ENCODE assay signal across 31 mouse cellular contexts in genomic region chr15:94558895-94559656, GRCm38 (mm10). TPM values are rescaled to one million over a fixed set of nuclear protein-coding genes. Genes with fewer than 3 reads are reported as not detected.
DNase-seq lines count a peak whose midpoint lies in the region; ATAC-seq and TF ChIP-seq lines count a peak whose summit lies in the region.
"Had no signal": no experiment of that assay in that cellular context is flagged by ENCODE, and none has a peak within 500 bp of the region (broad histone marks: within the 10 kb centered on the region; RNA-seq: fewer than 3 reads in every experiment).

No protein-coding gene starts in this region.

- intact Hi-C loops in gastrocnemius, postnatal 36 days (cut with DNase I), result loop anchor here (2.0 kb wide), 1 partner anchor 48 kb away; no protein-coding TSS in a partner anchor

- no peak overlapping the region for H3K27ac ChIP-seq in liver, embryonic 15.5 days (replicated peaks)
- H3K27ac ChIP-seq in liver, embryonic 12.5 days, result no peak overlapping the region
- H3K27ac ChIP-seq in intestine, embryonic 14.5 days (ENCODE audit: low read depth), result no peak overlapping the region
- no peak overlapping the region for H3K27ac ChIP-seq in liver, postnatal 0 days (ENCODE audit: low read depth)
- H3K27ac ChIP-seq in hindbrain, embryonic 10.5 days, result no peak overlapping the region
- H3K27ac ChIP-seq: embryonic facial prominence, embryonic 12.5 days; forebrain, embryonic 10.5 days; forebrain, embryonic 15.5 days; heart, adult 2 months; hindbrain, embryonic 15.5 days; limb, embryonic 12.5 days had no signal

- no peak for TF ChIP-seq CTCF in liver, postnatal 0 days (IDR thresholded peaks at IDR 0.05; ENCODE audit: low read depth)

- DNase-seq in intestine, embryonic 14.5 days (ENCODE audit: low spot score), result no peak
- DNase-seq in liver, postnatal 0 days, result no peak
- peak; percentile 66 for DNase-seq in yolk sac, embryonic 10.5 days (ENCODE audit: low spot score)
- DNase-seq in gastrocnemius, postnatal 36 days, result no peak
- DNase-seq in hindbrain, embryonic 10.5 days (ENCODE audit: low spot score), result no peak
- DNase-seq in layer of hippocampus, postnatal 10 days (ENCODE audit: low spot score in 2 of 2), result no peak
- DNase-seq: adrenal gland, adult 8-10 months; B cell, adult 2 months; cerebellum, adult 8-10 months; cerebellum, postnatal 25 days; gastrocnemius, postnatal 25 days; heart, adult 2 months; kidney, adult 2 months; kidney, postnatal 36 days; lung, adult 18-20 months; lung, postnatal 4 days; midbrain, embryonic 14.5 days; retina, postnatal 1 day; right cerebral cortex, postnatal 14 days; thymus, adult 2 months; thymus, postnatal 4 days had no signal

- H3K9ac ChIP-seq in liver, embryonic 15.5 days, result no peak overlapping the region
- no peak overlapping the region for H3K9ac ChIP-seq in liver, embryonic 12.5 days
- H3K9ac ChIP-seq in intestine, embryonic 14.5 days (ENCODE audit: low read length), result no peak overlapping the region
- no peak overlapping the region for H3K9ac ChIP-seq in liver, postnatal 0 days (replicated peaks)
- H3K9ac ChIP-seq: embryonic facial prominence, embryonic 12.5 days; forebrain, embryonic 15.5 days; heart, embryonic 12.5 days; hindbrain, embryonic 15.5 days; limb, embryonic 12.5 days had no signal

- peaks cover 9% of the 10 kb centered on the region for H3K4me1 ChIP-seq in liver, embryonic 15.5 days (replicated peaks)
- no peaks in the 10 kb centered on the region for H3K4me1 ChIP-seq in liver, embryonic 12.5 days
- H3K4me1 ChIP-seq in intestine, embryonic 14.5 days (replicated peaks; ENCODE audit: control insufficient read depth, insufficient read depth, low read length), result no peaks in the 10 kb centered on the region
- H3K4me1 ChIP-seq in liver, postnatal 0 days (ENCODE audit: insufficient read depth), result peaks cover 2% of the 10 kb centered on the region; the same call in 1 of the 2 replicates
- H3K4me1 ChIP-seq in hindbrain, embryonic 10.5 days (replicated peaks), result no peaks in the 10 kb centered on the region
- H3K4me1 ChIP-seq: embryonic facial prominence, embryonic 12.5 days; forebrain, embryonic 10.5 days; forebrain, embryonic 15.5 days; heart, embryonic 12.5 days; hindbrain, embryonic 15.5 days; limb, embryonic 12.5 days had no signal

- H3K36me3 ChIP-seq in liver, embryonic 15.5 days (replicated peaks), result 0 out of 2 replicates have a peak, but pooled peaks cover 4% of the 10 kb centered on the region
- H3K36me3 ChIP-seq in liver, embryonic 12.5 days, result peaks cover 3% of the 10 kb centered on the region; the same call in 1 of the 2 replicates
- H3K36me3 ChIP-seq in intestine, embryonic 14.5 days (ENCODE audit: control insufficient read depth, insufficient read depth, low read length), result 0 out of 2 replicates have a peak, but pooled peaks cover 11% of the 10 kb centered on the region
- peaks cover 33% of the 10 kb centered on the region for H3K36me3 ChIP-seq in liver, postnatal 0 days (replicated peaks; ENCODE audit: insufficient read depth, low read length)
- no peaks in the 10 kb centered on the region for H3K36me3 ChIP-seq in hindbrain, embryonic 10.5 days
- H3K36me3 ChIP-seq: embryonic facial prominence, embryonic 12.5 days; forebrain, embryonic 10.5 days; forebrain, embryonic 15.5 days; hindbrain, embryonic 15.5 days; limb, embryonic 12.5 days had no signal

- ATAC-seq in liver, embryonic 15.5 days (ENCODE audit: insufficient read depth), result peak; percentile 63
- no peak for ATAC-seq in liver, embryonic 12.5 days
- peak; percentile 61; the same call in 1 of the 2 replicates for ATAC-seq in intestine, embryonic 14.5 days (replicated peaks; ENCODE audit: low FRiP score, low TSS enrichment, low read depth)
- ATAC-seq in liver, postnatal 0 days, result peak; percentile 29
- ATAC-seq: forebrain, embryonic 15.5 days; lung, postnatal 0 days had no signal

- no peak overlapping the region for H3K4me3 ChIP-seq in liver, embryonic 15.5 days (replicated peaks)
- no peak overlapping the region for H3K4me3 ChIP-seq in liver, embryonic 12.5 days
- no peak overlapping the region for H3K4me3 ChIP-seq in intestine, embryonic 14.5 days (ENCODE audit: low read depth, low read length)
- no peak overlapping the region for H3K4me3 ChIP-seq in liver, postnatal 0 days (ENCODE audit: low read depth, low read length)
- no peak overlapping the region for H3K4me3 ChIP-seq in hindbrain, embryonic 10.5 days
- H3K4me3 ChIP-seq: embryonic facial prominence, embryonic 12.5 days; forebrain, embryonic 10.5 days; forebrain, embryonic 15.5 days; heart, adult 2 months; heart, embryonic 12.5 days; hindbrain, embryonic 15.5 days; limb, embryonic 12.5 days had no signal

- H3K9me3 ChIP-seq in liver, embryonic 15.5 days (replicated peaks), result no peaks in the 10 kb centered on the region
- H3K9me3 ChIP-seq in liver, embryonic 12.5 days (replicated peaks), result no peaks in the 10 kb centered on the region
- no peaks in the 10 kb centered on the region for H3K9me3 ChIP-seq in intestine, embryonic 14.5 days (ENCODE audit: control insufficient read depth, low read length)
- no peaks in the 10 kb centered on the region for H3K9me3 ChIP-seq in liver, postnatal 0 days (ENCODE audit: low read length)
- no peaks in the 10 kb centered on the region for H3K9me3 ChIP-seq in hindbrain, embryonic 10.5 days
- H3K9me3 ChIP-seq: embryonic facial prominence, embryonic 12.5 days; forebrain, embryonic 10.5 days; forebrain, embryonic 15.5 days; G1E; heart, embryonic 12.5 days; hindbrain, embryonic 15.5 days; limb, embryonic 12.5 days had no signal

- H3K4me2 ChIP-seq in liver, embryonic 15.5 days, result no peak overlapping the region
- H3K4me2 ChIP-seq in liver, embryonic 12.5 days, result no peak overlapping the region
- no peak overlapping the region for H3K4me2 ChIP-seq in intestine, embryonic 14.5 days (ENCODE audit: low read length)
- peak overlapping the region; percentile 29 for H3K4me2 ChIP-seq in liver, postnatal 0 days (ENCODE audit: low read depth, low read length)
- H3K4me2 ChIP-seq: embryonic facial prominence, embryonic 12.5 days; forebrain, embryonic 15.5 days; heart, embryonic 12.5 days; hindbrain, embryonic 15.5 days; limb, embryonic 12.5 days had no signal

- TF ChIP-seq EP300 in liver, postnatal 0 days (IDR thresholded peaks at IDR 0.05; ENCODE audit: low read depth), result peak; percentile 18; the same call in 1 of the 2 replicates

- 57% methylated on average over 17 of the region's 17 CpGs for WGBS in liver, embryonic 15.5 days (ENCODE audit: insufficient replicate concordance)
- 64% methylated on average over 17 of the region's 17 CpGs for WGBS in liver, embryonic 12.5 days (ENCODE audit: insufficient replicate concordance)
- WGBS in intestine, embryonic 14.5 days, result 72% methylated on average over 17 of the region's 17 CpGs
- 58% methylated on average over 17 of the region's 17 CpGs for WGBS in liver, postnatal 0 days (ENCODE audit: insufficient replicate concordance)
- 86% methylated on average over 17 of the region's 17 CpGs for WGBS in hindbrain, embryonic 10.5 days

- no peaks in the 10 kb centered on the region for H3K27me3 ChIP-seq in liver, embryonic 15.5 days
- no peaks in the 10 kb centered on the region for H3K27me3 ChIP-seq in liver, embryonic 12.5 days (replicated peaks)
- H3K27me3 ChIP-seq in intestine, embryonic 14.5 days (replicated peaks; ENCODE audit: control insufficient read depth, insufficient read depth, low read length), result no peaks in the 10 kb centered on the region
- no peaks in the 10 kb centered on the region for H3K27me3 ChIP-seq in liver, postnatal 0 days (ENCODE audit: insufficient read depth, low read length)
- H3K27me3 ChIP-seq in hindbrain, embryonic 10.5 days (ENCODE audit: insufficient read depth, poor library complexity, severe bottlenecking), result no peaks in the 10 kb centered on the region
- H3K27me3 ChIP-seq: embryonic facial prominence, embryonic 12.5 days; forebrain, embryonic 15.5 days; heart, embryonic 12.5 days; hindbrain, embryonic 15.5 days; limb, embryonic 12.5 days had no signal

RNA-seq across cellular contexts. Expression of gene Irak4, which starts 15.6 kb away (rescaled TPM):
- polyA plus RNA-seq in liver, embryonic 15.5 days (2015; fragmentation: Nextera tagmentation; extraction: Ambion mirVana), result 3.6 and 4.2 TPM in 2 replicates
- polyA plus RNA-seq in liver, embryonic 12.5 days (2016; fragmentation: Nextera tagmentation; extraction: Ambion mirVana), result 4.3 and 4.6 TPM in 2 replicates
- polyA plus RNA-seq in intestine, embryonic 14.5 days (2014; fragmentation: Nextera tagmentation; extraction: Ambion mirVana), result 8.9 and 9.2 TPM in 2 replicates
- 5.0 and 5.6 TPM in 2 replicates for polyA plus RNA-seq in liver, postnatal 0 days (2015; fragmentation: Nextera tagmentation; extraction: Ambion mirVana)
- 1 to 10 TPM; 2.5 to 2.8 TPM for total RNA-seq in gastrocnemius, postnatal 36 days (2021)
- polyA plus RNA-seq in hindbrain, embryonic 10.5 days (2016; fragmentation: Nextera tagmentation; extraction: Ambion mirVana), result 3.0 and 3.1 TPM in 2 replicates
- total RNA-seq in layer of hippocampus, postnatal 10 days (2021), result 1 to 10 TPM; 1.7 to 1.9 TPM

RNA-seq across cellular contexts. Expression of gene Pus7l, which starts 15.7 kb away (rescaled TPM):
- 2.3 and 2.6 TPM in 2 replicates for polyA plus RNA-seq in liver, embryonic 15.5 days (2015; fragmentation: Nextera tagmentation; extraction: Ambion mirVana)
- 7.7 and 8.0 TPM in 2 replicates for polyA plus RNA-seq in liver, embryonic 12.5 days (2016; fragmentation: Nextera tagmentation; extraction: Ambion mirVana)
- 10.1 and 11.2 TPM in 2 replicates for polyA plus RNA-seq in intestine, embryonic 14.5 days (2014; fragmentation: Nextera tagmentation; extraction: Ambion mirVana)
- polyA plus RNA-seq in liver, postnatal 0 days (2015; fragmentation: Nextera tagmentation; extraction: Ambion mirVana), result 1.9 and 2.0 TPM in 2 replicates
- 1 to 10 TPM in 1 of 2 experiments, under 1 TPM in 1; 0.86 to 2.3 TPM for total RNA-seq in gastrocnemius, postnatal 36 days (2021)
- 8.6 and 10.7 TPM in 2 replicates for polyA plus RNA-seq in hindbrain, embryonic 10.5 days (2016; fragmentation: Nextera tagmentation; extraction: Ambion mirVana)
- total RNA-seq in layer of hippocampus, postnatal 10 days (2021), result 1 to 10 TPM; 5.7 to 6.6 TPM

RNA-seq across cellular contexts. Expression of gene Twf1, which starts 30.6 kb away (rescaled TPM):
- polyA plus RNA-seq in liver, embryonic 15.5 days (2015; fragmentation: Nextera tagmentation; extraction: Ambion mirVana), result 25.5 and 26.0 TPM in 2 replicates
- 31.4 and 35.2 TPM in 2 replicates for polyA plus RNA-seq in liver, embryonic 12.5 days (2016; fragmentation: Nextera tagmentation; extraction: Ambion mirVana)
- 97.9 and 101 TPM in 2 replicates for polyA plus RNA-seq in intestine, embryonic 14.5 days (2014; fragmentation: Nextera tagmentation; extraction: Ambion mirVana)
- polyA plus RNA-seq in liver, postnatal 0 days (2015; fragmentation: Nextera tagmentation; extraction: Ambion mirVana), result 30.7 and 31.2 TPM in 2 replicates
- 1 to 10 TPM; 7.2 to 8.0 TPM for total RNA-seq in gastrocnemius, postnatal 36 days (2021)
- 78.3 and 84.9 TPM in 2 replicates for polyA plus RNA-seq in hindbrain, embryonic 10.5 days (2016; fragmentation: Nextera tagmentation; extraction: Ambion mirVana)
- 10 to 100 TPM; 46.1 to 48.3 TPM for total RNA-seq in layer of hippocampus, postnatal 10 days (2021)
